Mouse (Mus musculus): ENCODE results near the gene Pemt. TPM values are rescaled to one million over a fixed set of nuclear protein-coding genes. Genes with fewer than 3 reads are reported as not detected.

Gene Pemt
- polyA plus RNA-seq, 1 experiment from 2014 or later, result 9.4 TPM

DNA sequence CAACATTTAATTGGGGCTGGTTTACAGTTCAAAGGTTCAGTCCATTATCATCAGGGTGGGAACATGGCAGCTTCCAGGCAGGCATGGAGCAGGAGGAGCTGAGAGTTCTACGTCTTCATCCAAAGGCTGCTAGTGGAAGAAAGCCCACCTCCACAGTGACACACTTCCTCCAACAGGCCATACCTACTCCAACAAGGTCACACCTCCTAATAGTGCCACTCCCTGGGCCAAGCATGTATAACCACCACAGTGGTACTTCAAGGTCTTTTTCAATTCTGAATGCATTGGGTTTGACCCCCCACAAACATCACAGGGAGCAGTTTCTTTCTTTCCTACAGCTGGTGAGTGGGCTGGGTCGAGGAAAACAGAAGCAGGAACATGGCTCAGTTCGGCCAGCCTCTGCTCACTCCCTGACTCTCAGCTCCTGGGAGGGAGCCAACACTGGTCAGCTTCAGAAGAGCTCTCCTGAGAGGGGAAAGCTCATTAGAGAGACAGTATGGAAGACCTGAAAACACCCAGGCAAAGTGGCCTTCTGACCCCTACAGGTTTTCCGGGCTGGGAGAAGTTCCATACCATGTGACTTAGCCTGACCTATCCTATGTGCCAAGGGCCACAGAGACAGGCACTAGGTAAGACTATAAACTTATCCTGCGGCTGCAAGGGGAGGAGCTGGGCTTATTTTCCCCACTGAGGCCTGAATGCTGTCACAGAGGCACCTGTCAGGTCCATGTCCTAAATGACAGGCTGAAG, 44.9 kb downstream of the Pemt start:
- Histone ChIP-seq H3K4me3 (ENCODE audit: low read depth, low read length) (no peak overlapping the region), H3K9ac (ENCODE audit: low read length) (no peak overlapping the region), H3K27ac (ENCODE audit: low read depth, low read length) (no peak overlapping the region), H3K9me3 (replicated peaks; ENCODE audit: control insufficient read depth, low read length) (no peaks in the 10 kb centered on the region), H3K4me1 (ENCODE audit: control insufficient read depth, insufficient read depth, low read length) (no peaks in the 10 kb centered on the region), H3K27me3 (replicated peaks; ENCODE audit: control insufficient read depth, insufficient read depth, low read length) (no peaks in the 10 kb centered on the region), H3K36me3 (ENCODE audit: control insufficient read depth, insufficient read depth, low read length) (no peaks in the 10 kb centered on the region), H3K4me2 (ENCODE audit: low read length) (no peak overlapping the region)
- DNase-seq (ENCODE audit: low spot score), result no peak
- ATAC-seq, result no peak
- WGBS, result 84% methylated on average over 5 of the region's 5 CpGs

DNA sequence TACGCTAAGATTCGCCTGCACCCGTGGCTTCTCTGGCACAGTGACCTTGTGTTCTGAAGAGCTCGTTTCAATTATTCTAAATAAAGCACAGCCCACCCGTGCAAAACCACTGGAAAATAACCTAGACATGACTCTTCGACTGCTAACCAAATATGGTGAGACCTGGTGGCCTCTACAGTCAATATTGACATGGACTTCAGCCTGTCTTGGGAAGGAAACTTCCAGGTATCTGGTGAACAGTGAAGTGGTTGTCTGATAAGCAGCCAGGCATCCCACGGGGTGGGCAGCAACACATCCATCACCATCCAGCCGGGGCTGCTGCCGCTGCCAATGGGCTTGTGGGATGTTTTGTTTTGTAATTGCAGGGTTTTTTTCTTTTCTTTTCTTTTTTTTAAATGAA, 52.0 kb downstream of the Pemt start:
- WGBS, result 81% methylated on average over 9 of the region's 9 CpGs

GRCm38 (mm10) chr11:59991365-59991764, 54.9 kb downstream of the Pemt start:
- WGBS, result 85% methylated on average over 8 of the region's 8 CpGs
- ATAC-seq (no peak), DNase-seq (ENCODE audit: low spot score) (no peak)
- Histone ChIP-seq H3K36me3 (ENCODE audit: control insufficient read depth, insufficient read depth, low read length) (no peaks in the 10 kb centered on the region), H3K9ac (ENCODE audit: low read length) (no peak overlapping the region), H3K4me1 (ENCODE audit: control insufficient read depth, insufficient read depth, low read length) (no peaks in the 10 kb centered on the region), H3K4me2 (ENCODE audit: low read length) (no peak overlapping the region), H3K4me3 (ENCODE audit: low read depth, low read length) (no peak overlapping the region), H3K27me3 (replicated peaks; ENCODE audit: control insufficient read depth, insufficient read depth, low read length) (no peaks in the 10 kb centered on the region), H3K27ac (ENCODE audit: low read depth, low read length) (no peak overlapping the region), H3K9me3 (replicated peaks; ENCODE audit: control insufficient read depth, low read length) (no peaks in the 10 kb centered on the region)

More for the DNA sequence above, 52.0 kb downstream of the Pemt start:
- Histone ChIP-seq H3K4me3 (ENCODE audit: low read depth, low read length) (no peak overlapping the region), H3K27ac (ENCODE audit: low read depth, low read length) (no peak overlapping the region), H3K36me3 (ENCODE audit: control insufficient read depth, insufficient read depth, low read length) (no peaks in the 10 kb centered on the region), H3K27me3 (replicated peaks; ENCODE audit: control insufficient read depth, insufficient read depth, low read length) (no peaks in the 10 kb centered on the region), H3K4me1 (ENCODE audit: control insufficient read depth, insufficient read depth, low read length) (no peaks in the 10 kb centered on the region), H3K4me2 (ENCODE audit: low read length) (no peak overlapping the region), H3K9me3 (replicated peaks; ENCODE audit: control insufficient read depth, low read length) (no peaks in the 10 kb centered on the region), H3K9ac (ENCODE audit: low read length) (no peak overlapping the region)
- no peak for DNase-seq (ENCODE audit: low spot score)
- ATAC-seq, result no peak

DNA sequence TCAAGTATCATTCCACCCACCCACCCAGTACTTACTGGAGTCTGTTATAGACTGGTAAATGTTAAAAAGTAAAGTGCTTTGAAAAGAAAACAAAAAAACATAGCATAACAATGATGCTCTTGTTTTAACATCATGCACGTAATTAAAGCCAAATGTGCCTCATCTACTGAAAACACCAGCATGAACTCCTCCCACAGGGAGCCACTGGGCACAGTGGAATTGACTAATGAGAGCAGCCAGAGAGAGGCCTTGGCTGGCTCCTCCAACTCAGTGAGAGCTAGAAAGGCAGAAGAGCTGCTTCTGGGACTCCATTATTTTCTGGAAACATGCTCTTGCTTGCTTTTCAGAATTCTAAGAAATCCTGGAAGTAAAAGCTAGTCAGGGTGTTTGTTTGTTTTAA, 56.9 kb downstream of the Pemt start:
- Histone ChIP-seq H3K27ac (ENCODE audit: low read depth, low read length) (no peak overlapping the region), H3K27me3 (replicated peaks; ENCODE audit: control insufficient read depth, insufficient read depth, low read length) (no peaks in the 10 kb centered on the region), H3K4me1 (ENCODE audit: control insufficient read depth, insufficient read depth, low read length) (no peaks in the 10 kb centered on the region), H3K9me3 (replicated peaks; ENCODE audit: control insufficient read depth, low read length) (no peaks in the 10 kb centered on the region), H3K4me2 (ENCODE audit: low read length) (no peak overlapping the region), H3K4me3 (ENCODE audit: low read depth, low read length) (no peak overlapping the region), H3K36me3 (ENCODE audit: control insufficient read depth, insufficient read depth, low read length) (no peaks in the 10 kb centered on the region), H3K9ac (ENCODE audit: low read length) (no peak overlapping the region)
- no peak for DNase-seq (ENCODE audit: low spot score)
- ATAC-seq, result no peak
- WGBS, result 54% methylated on average over 1 of the region's 1 CpGs

DNA sequence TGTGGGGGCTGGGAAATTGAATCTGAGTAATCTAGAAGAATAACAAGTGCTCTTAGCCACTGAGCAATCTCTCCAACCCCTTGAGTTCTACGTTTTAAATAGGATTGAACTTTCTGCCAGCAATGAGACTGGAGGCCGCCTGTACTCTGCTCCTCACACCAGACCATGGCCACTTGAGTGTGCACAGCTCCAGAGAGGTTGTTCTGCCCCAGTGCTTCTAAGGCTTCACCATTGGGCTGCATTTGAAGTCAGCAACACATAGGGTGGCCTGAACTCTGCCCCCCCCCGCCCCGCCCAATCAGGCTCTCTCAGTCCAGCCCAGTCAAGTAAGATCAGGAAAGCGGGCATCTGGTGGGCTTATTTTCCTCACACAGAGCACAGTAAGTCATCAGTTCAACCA, 68.5 kb downstream of the Pemt start:
- WGBS, result 85% methylated on average over 5 of the region's 5 CpGs
- Histone ChIP-seq H3K27me3 (replicated peaks; ENCODE audit: control insufficient read depth, insufficient read depth, low read length) (no peaks in the 10 kb centered on the region), H3K4me1 (ENCODE audit: control insufficient read depth, insufficient read depth, low read length) (no peaks in the 10 kb centered on the region), H3K9ac (ENCODE audit: low read length) (no peak overlapping the region), H3K27ac (ENCODE audit: low read depth, low read length) (no peak overlapping the region), H3K9me3 (replicated peaks; ENCODE audit: control insufficient read depth, low read length) (no peaks in the 10 kb centered on the region), H3K4me3 (ENCODE audit: low read depth, low read length) (no peak overlapping the region), H3K36me3 (ENCODE audit: control insufficient read depth, insufficient read depth, low read length) (no peaks in the 10 kb centered on the region), H3K4me2 (ENCODE audit: low read length) (no peak overlapping the region)
- no peak for ATAC-seq
- DNase-seq (ENCODE audit: low spot score), result no peak

GRCm38 (mm10) chr11:59975241-59975640, 71.0 kb downstream of the Pemt start:
- H3K4me1 ChIP-seq (ENCODE audit: control insufficient read depth, insufficient read depth, low read length), result no peaks in the 10 kb centered on the region
- H3K27me3 ChIP-seq (replicated peaks; ENCODE audit: control insufficient read depth, insufficient read depth, low read length), result no peaks in the 10 kb centered on the region
- no peak overlapping the region for H3K4me3 ChIP-seq (ENCODE audit: low read depth, low read length)
- H3K36me3 ChIP-seq (ENCODE audit: control insufficient read depth, insufficient read depth, low read length), result no peaks in the 10 kb centered on the region
- DNase-seq (ENCODE audit: low spot score) (no peak), ATAC-seq (no peak)
- H3K4me2 ChIP-seq (ENCODE audit: low read length), result no peak overlapping the region
- H3K9ac ChIP-seq (ENCODE audit: low read length), result no peak overlapping the region
- H3K9me3 ChIP-seq (replicated peaks; ENCODE audit: control insufficient read depth, low read length), result no peaks in the 10 kb centered on the region
- H3K27ac ChIP-seq (ENCODE audit: low read depth, low read length), result no peak overlapping the region
- 17% methylated on average over 10 of the region's 10 CpGs for WGBS

GRCm38 (mm10) chr11:59973389-59973788, 72.9 kb downstream of the Pemt start:
- Histone ChIP-seq H3K9ac (ENCODE audit: low read length) (no peak overlapping the region), H3K4me3 (ENCODE audit: low read depth, low read length) (no peak overlapping the region), H3K27me3 (replicated peaks; ENCODE audit: control insufficient read depth, insufficient read depth, low read length) (no peaks in the 10 kb centered on the region), H3K4me2 (ENCODE audit: low read length) (no peak overlapping the region), H3K4me1 (ENCODE audit: control insufficient read depth, insufficient read depth, low read length) (no peaks in the 10 kb centered on the region), H3K36me3 (ENCODE audit: control insufficient read depth, insufficient read depth, low read length) (no peaks in the 10 kb centered on the region), H3K27ac (ENCODE audit: low read depth, low read length) (no peak overlapping the region), H3K9me3 (replicated peaks; ENCODE audit: control insufficient read depth, low read length) (no peaks in the 10 kb centered on the region)
- 84% methylated on average over 5 of the region's 5 CpGs for WGBS
- no peak for DNase-seq (ENCODE audit: low spot score)
- no peak for ATAC-seq

DNA sequence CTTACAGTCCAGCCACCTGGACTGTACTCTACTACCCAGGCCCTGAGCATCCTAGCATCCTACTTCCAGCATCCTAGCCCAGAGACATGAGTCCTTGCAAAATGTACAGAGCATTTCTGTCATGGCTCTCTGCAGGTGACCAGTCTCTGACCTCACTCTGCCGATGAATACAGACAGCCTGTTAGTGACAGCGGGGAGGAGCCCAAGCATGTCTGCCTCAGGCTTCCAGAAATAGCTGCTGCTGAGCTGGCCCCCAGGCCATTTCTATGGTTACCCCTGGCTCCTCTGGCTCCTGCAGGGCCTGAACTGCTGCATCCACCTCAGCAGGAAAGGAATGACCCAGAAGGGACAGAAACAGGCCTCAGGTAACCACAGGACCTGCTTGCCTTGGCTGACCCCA, 74.6 kb downstream of the Pemt start:
- DNase-seq (ENCODE audit: low spot score) (no peak), ATAC-seq (no peak)
- Histone ChIP-seq H3K9me3 (replicated peaks; ENCODE audit: control insufficient read depth, low read length) (no peaks in the 10 kb centered on the region), H3K36me3 (ENCODE audit: control insufficient read depth, insufficient read depth, low read length) (no peaks in the 10 kb centered on the region), H3K27ac (ENCODE audit: low read depth, low read length) (no peak overlapping the region), H3K4me1 (ENCODE audit: control insufficient read depth, insufficient read depth, low read length) (no peaks in the 10 kb centered on the region), H3K27me3 (replicated peaks; ENCODE audit: control insufficient read depth, insufficient read depth, low read length) (no peaks in the 10 kb centered on the region), H3K9ac (ENCODE audit: low read length) (no peak overlapping the region), H3K4me2 (ENCODE audit: low read length) (no peak overlapping the region), H3K4me3 (ENCODE audit: low read depth, low read length) (no peak overlapping the region)
- 34% methylated on average over 2 of the region's 2 CpGs for WGBS

DNA sequence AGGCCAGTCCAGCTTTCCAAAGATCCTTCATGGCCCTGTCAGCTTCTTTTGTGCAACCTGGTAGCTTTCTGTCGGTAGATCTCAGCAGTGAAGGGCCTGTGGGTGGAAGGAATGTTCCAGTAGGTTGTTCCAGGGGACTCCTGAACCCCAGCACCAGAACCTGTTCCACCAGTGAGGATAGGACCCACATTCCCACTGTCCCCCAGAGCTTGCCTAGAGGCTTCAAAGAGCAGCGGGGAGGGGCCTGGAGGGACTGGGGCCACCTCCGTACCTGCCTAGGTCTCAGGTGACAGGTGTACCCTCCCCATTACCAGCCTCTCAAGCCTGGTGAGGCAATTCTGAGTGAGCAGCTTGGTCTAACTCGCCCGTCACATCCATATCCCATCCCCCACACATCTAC, 75.5 kb downstream of the Pemt start:
- Histone ChIP-seq H3K4me1 (ENCODE audit: control insufficient read depth, insufficient read depth, low read length) (no peaks in the 10 kb centered on the region), H3K27ac (ENCODE audit: low read depth, low read length) (no peak overlapping the region), H3K4me3 (ENCODE audit: low read depth, low read length) (no peak overlapping the region), H3K27me3 (replicated peaks; ENCODE audit: control insufficient read depth, insufficient read depth, low read length) (no peaks in the 10 kb centered on the region), H3K36me3 (ENCODE audit: control insufficient read depth, insufficient read depth, low read length) (no peaks in the 10 kb centered on the region), H3K4me2 (ENCODE audit: low read length) (no peak overlapping the region), H3K9ac (ENCODE audit: low read length) (no peak overlapping the region), H3K9me3 (replicated peaks; ENCODE audit: control insufficient read depth, low read length) (no peaks in the 10 kb centered on the region)
- ATAC-seq (no peak), DNase-seq (ENCODE audit: low spot score) (no peak)
- 80% methylated on average over 5 of the region's 5 CpGs for WGBS

All from forebrain, embryonic 14.5 days (tissue).